Mouse (Mus musculus): Measurements from ENCODE around the gene Camkk1.

GRCm38 (mm10) chr11:73047542-73047996, 28.8 kb downstream of the Camkk1 start, which contains the start of gene Ncbp3:
- TF ChIP-seq CTCF (IDR thresholded peaks at IDR 0.05; ENCODE audit: borderline replicate concordance, extremely low read depth, insufficient read depth, insufficient read length) (peak; percentile 73), POLR2A (IDR thresholded peaks at IDR 0.05; ENCODE audit: borderline replicate concordance, extremely low read depth, insufficient read depth, insufficient read length, poor library complexity, severe bottlenecking) (peak; percentile 83)

Measured in brain, embryonic 14.5 days (tissue).